Mouse (Mus musculus) kidney, postnatal 36 days (tissue): ENCODE data around the gene Il2ra.

Source experiments
- DNase-seq, 2 experiments: peaks; one replicate each; pipeline ENCODE4 v3.0.0; 2021 to 2022; ENCODE audit warnings: mixed read lengths in 2 of 2

The Il2ra gene

DNA sequence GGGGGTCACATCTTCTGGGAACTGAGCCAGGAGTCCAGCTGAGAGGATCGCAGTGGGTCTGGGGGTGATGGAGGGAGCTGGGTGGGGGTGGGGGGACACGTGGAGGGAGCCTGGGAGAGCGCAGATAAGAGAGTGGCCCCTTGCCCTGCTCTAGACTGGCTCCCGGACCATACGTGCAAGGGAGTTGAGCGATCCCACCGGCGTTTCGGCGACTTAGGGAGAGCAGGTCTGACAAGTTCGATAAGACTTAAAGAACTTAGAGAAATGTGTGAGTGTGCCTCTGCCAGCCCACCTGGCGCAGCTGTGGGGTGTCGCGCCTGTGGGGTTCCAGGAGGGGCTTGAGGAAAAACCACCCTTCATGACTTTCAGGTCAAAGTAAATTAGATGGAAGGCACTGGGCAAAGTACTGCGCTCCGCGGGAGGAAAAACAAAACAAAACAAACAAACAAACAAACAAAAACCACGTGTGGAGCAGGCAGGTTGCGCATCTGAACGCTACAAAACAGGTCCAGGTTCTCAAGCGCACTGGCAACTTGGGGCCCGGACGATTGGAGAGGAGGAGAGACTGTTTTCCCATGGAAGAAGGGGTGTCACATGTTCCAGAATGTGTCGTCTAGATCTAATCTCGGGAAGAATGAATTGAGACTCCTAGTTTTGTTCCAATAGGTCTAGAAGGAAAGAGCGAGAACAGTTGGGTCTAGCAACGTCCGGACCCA, 63.6 kb downstream of the Il2ra start:
- peak; percentile 16 to 22 for DNase-seq

DNA sequence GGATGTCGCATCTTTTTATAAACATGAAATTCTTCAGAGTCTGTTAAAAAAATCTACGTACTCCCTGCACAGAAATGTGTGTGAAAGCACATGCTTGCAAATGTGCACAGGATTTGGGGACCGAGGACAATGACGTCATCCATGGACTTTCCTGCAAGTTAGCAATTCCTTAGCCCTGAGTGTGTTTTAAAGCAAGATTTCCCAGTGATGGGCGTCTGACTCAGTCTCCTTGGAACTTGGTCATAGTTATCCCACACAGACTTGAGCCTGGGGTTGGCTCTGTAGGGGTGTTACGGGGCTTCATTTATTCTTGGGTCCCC, 64.1 kb downstream of the Il2ra start:
- no peak for DNase-seq

DNA sequence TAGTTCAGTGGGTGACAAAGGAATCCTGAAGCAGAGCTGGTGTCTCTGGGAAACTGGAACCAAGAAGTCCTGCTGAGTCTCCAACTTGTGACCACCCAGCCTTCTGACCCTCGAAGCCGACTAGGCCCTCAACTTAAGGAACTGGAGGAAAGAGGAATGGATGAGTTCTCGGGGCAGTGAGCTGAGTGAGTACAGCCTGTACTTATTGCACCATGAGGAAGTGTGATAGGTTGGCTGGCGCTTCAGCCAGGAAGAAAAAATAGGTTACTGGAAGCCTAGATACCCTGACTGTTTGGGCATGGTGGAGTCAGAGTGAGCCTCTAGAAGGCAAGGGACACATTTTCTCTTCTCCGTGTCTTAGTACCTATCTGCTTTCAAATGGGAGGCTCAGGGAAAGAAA, 65.9 kb downstream of the Il2ra start:
- no peak for DNase-seq

DNA sequence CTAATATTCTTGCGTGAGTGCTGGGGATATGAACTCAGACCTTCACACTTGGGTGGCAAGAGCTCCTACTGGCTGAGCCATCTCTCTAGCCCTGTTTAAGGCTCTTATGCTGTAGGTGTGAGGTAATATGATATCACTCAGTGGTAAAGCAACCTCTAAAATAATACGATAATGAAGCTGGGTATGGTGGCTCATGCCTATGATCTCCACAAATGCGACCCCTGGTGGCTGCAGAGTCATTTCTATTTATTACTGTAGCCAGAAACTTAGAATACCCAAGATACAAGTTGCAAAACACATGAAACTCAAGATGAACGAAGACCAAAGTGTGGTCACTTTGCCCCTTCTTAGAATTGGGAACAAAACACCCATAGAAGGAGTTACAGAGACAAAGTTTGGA, 67.5 kb downstream of the Il2ra start:
- DNase-seq, result peak; percentile 44 to 81

DNA sequence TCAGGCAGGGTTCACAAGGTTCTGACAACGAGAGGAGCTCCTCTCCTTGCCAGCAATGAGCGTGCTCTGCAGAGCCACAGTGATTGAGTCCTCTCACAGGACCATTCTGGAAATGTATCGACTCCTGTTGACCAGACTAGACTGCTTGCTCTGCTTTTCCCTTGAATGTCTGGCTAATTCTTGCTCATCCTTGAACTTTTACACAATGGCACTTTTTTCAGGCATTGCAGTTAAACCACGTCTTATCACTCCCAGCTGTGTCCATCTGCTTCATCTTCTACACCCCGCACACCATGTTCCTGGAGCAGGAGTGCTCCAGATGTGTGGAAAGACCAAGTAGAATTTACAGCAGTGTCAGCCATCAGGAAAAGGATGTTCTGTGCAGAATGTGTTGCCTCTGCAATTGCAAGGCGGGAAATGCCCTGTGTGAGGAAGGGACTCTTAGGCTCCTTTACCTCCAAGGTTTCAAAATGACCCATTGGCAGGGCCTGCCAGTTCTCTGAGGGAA, 69.9 kb downstream of the Il2ra start:
- DNase-seq, result peak; percentile 11 to 17

DNA sequence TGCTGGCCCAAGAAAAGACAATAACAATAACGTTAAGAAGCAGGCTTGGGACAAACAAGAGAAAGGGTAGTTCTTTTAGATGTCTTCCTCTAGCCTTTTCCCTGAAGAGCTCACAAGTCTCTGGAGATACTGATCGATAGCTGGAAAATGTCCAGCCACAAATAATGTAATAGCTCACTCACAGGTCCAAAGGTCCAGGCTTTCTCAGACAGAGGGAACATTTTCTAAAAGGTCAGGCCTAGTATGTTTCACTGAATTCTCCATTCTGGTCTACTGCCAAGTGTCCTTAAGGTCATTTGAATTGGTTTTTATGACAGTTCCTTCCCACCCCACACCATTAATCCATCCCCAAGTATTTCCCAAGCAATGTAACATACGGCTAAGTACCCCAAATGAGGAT, 70.4 kb downstream of the Il2ra start:
- DNase-seq, result peak; percentile 22 to 68

DNA sequence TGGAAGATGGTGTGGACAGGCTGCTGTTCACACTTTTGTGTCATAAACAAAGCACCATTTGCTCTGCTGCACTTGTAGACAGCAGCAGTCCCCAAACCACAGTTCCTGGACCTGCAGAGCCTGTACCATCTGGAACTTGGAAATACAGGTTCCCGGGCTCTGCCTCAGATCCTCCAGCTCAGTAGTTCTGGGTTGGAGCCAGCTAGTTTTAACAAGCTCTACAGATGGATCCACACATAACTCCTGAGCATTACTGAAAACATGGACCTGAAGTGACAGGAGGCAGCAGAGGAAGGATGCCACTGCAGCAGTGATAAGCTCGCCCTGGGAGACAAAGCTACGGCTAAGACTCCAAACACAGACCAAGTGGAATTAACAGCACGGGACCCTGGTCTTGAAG, 71.9 kb downstream of the Il2ra start:
- DNase-seq, result peak in 1 of 2 experiments; percentile 15

DNA sequence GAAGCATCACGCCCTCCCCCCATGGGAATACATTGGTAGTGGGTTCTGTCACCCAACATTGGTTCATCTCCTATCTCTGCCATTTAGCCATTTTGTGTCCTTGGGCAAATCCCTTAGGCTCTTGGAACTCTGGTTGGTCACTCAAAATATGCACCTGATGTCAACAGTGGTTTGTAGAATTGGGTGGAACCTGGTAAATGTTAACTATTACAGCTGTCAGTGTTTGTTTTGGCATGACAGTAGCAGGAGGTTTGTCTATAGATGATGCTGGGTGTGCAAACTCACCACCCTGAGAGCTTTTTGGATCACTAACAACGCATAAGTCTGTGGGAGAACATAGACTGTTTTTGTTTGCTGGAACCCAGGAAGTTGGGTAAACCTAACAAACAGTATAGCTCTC, 76.0 kb downstream of the Il2ra start:
- no peak for DNase-seq

DNA sequence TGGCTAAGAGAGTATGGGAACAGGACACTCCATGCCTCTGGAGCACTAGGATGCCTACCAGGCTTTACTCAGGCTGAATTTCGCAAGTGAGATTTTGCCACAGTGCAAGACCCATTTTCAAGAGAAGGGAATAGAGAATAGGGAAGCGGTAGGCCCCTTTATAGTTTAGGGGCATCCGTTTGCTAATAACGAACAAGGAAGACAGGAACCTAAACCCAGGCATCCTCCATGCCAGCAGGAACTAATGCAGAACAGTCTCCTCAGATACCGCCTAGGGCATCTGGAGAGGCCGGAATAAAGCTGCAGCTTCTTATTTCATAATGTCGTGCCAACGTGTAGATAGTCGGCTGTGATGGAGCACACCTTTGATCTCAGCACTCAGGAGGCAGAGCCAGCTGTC, 80.0 kb downstream of the Il2ra start:
- DNase-seq, result no peak

DNA sequence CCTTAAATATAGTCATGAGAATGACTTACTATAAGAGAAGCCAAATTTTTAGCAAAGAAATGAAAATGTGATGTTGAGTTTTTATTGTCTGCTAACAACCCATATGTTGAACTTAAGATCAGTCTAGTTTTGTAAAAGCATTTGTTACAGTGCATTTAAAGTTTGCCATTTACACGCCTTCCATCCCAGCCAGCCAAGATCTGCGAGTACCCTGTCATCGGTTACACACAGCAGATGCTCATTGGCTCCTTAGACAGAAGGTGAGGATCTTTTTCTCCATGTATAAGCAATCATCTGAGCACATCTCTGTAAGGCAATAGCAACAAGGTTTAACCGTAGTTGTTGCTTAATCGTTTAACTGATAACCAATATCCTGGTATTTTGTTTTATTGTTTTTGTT, 85.0 kb downstream of the Il2ra start:
- no peak for DNase-seq

DNA sequence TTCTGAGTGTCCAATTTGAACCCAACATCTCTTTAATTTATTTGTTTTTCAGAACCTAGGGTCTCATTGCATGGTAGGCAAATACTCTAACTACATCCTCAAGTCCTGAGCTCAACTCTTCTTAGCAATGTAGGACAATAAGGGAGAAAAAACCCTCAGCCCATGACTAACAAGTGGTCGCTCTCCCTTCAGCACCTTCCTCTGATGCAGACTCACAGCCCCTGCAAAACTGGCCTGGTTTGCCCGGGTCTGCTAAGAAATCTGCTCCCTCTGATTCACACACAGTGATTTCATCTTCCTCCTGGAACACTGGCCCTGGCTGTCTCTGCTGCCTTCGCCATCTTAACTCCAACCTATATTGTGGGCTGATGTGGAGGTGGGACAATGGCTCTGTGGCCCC, 86.5 kb downstream of the Il2ra start:
- no peak for DNase-seq

DNA sequence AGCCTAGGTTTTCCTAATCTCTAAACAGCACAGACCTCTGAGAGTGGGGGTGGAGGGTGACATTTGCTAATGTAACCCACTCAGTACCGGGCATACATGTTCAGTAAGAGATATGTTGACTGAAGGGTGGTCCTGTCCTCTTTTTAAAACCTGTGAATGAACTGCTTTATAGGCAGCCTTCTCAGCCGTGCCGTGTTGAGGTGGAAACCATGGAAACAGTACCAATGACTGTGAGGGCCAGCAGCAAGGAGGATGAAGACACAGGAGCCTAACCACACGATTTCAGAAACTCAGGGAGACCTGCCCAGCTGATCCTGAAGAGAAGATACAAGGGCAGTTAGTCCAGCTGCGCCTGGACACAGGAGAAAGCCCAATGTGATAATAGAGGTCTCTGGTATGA, 90.4 kb downstream of the Il2ra start:
- DNase-seq, result no peak

DNA sequence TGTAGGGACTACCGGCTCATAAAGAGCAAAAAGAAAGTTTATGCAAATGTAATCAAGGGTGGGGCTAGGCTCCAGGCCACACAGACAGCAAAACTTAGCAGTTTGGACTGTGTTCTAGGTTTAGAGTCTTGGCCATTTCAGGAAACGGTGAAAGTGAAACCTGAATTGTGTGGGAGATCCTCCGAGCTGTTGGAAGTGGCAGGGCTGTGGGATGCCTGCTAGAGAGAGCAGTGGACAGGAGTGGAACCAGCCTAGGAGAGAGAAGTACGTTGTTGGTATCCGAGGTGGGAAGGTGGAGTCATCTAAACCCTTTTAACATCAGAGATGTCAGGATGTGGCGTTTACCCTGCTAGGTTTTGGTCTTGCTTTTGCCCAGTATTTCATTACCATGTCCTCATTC, 93.2 kb downstream of the Il2ra start:
- no peak for DNase-seq

DNA sequence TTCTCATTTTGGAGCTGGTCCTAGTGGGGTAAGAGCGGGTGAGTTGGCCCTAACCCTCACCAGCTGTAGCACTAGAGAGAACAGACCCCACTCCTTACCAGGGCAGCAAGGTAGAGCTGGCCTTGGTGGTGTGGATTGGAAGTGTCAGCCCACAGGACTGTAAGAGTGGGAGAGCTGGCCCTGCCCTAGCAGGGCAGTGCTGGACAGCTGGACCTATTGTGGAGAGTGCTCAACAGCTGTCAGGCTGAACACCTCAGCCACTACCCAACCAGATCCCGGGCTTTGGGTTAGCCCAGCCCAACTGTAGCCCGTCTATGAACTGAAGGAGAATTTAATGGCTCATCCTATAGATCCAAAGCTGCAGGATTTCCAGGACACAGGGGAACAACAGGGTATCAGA, 96.2 kb downstream of the Il2ra start:
- DNase-seq, result no peak

DNA sequence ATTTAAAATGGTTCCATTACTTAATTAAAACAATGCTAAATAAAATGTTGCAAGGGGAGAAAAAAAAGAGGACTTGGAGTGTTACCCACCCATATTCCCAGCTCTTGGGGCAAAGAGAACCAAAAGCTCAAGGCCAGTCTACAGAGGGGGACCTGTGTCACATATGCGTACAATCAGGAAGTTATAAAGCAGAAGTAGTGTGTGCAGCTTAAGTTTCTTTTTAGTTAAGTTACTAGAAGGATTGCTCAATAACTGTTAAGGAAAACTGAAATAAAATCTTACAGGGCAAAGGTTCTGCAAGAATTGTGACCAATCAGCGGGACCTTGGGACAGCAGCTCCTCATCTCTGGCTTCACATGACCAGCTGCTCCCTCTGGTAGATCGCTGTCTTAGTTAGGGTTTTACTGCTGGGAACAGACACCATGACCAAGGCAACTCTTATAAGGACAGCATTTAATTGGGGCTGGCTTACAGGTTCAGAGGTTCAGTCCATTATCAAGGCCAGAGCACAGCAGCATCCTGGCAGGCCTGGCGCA, 97.0 kb downstream of the Il2ra start:
- no peak for DNase-seq
